Mouse (Mus musculus): ENCODE measurements at regions not wholly inside any gene's neighbourhood (a gene's known extent, or its start where the extent isn't known, plus 50 kb on each side); places are given as distances from the start of the nearest gene placed in this dataset.

DNA sequence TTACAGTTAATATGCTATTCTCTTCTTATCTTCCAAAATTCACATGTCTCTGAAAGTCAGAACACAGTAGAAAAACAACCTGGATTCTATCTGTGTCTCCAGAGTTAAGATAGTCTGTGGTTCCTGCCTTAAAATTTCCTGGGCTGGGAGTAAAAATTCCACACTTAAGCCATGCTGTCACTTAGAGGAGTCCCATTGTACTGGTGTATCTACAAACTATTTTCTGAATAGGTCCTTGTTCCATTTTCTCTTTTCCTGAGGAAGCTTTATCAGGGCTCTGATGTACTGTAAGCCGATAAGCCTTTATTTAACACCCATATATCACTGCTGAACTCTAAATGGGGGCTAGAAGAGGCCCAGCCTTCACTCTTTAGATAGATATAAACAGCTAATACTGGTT lies 1171.1 kb downstream of the Efnb2 start:
- no peak overlapping the region for H3K9ac ChIP-seq (ENCODE audit: low read depth, low read length)
- no peak for ATAC-seq (ENCODE audit: low FRiP score)
- no peak overlapping the region for H3K4me3 ChIP-seq (ENCODE audit: low read depth, low read length)
- no peaks in the 10 kb centered on the region for H3K4me1 ChIP-seq (replicated peaks; ENCODE audit: control insufficient read depth, insufficient read depth, low read length)
- no peaks in the 10 kb centered on the region for H3K9me3 ChIP-seq (ENCODE audit: control insufficient read depth, low read length)
- WGBS: 91% methylated on average over 1 of the region's 1 CpGs
- DNase-seq (ENCODE audit: low spot score): no peak
- no peaks in the 10 kb centered on the region for H3K27me3 ChIP-seq (ENCODE audit: control insufficient read depth, insufficient read depth, low read length)
- no peak overlapping the region for H3K4me2 ChIP-seq (replicated peaks; ENCODE audit: low read depth, low read length)
- H3K27ac ChIP-seq (ENCODE audit: low read depth, low read length): no peak overlapping the region
- no peaks in the 10 kb centered on the region for H3K36me3 ChIP-seq (ENCODE audit: control insufficient read depth, insufficient read depth, low read length)

DNA sequence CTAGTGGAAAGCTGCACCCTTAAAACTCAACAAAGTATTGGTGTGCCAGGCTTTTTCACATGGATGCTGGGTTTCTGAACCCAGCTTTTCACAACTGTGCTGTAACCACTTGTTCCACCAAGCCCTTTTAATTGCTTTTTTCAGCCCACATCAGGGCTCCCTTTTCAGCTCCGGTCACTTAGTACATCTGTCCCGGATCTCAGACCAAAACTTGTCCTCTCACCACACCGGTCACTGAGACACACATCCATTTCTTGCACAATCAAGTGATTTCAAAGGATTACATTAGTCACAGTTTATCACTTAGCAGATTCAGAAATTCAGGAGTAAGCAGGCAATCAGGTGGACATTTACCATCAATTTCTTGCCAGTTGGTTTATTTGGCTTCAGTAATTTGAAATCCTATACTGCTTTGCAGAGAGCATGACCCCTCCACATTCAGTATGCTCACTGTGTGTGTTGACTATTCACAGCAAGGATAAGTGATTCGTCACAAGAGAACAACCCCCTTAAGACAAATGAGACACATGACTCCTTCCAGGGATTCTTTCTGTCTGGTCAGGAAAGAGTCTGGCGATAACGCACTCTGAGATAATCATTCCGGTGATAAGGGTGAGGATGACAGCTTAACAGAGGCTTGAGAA lies 1188.8 kb downstream of the Efnb2 start:
- Histone ChIP-seq H3K36me3 (ENCODE audit: control insufficient read depth, insufficient read depth, low read length) (no peaks in the 10 kb centered on the region), H3K9me3 (ENCODE audit: control insufficient read depth, low read length) (no peaks in the 10 kb centered on the region), H3K27ac (ENCODE audit: low read depth, low read length) (no peak overlapping the region), H3K4me2 (replicated peaks; ENCODE audit: low read depth, low read length) (no peak overlapping the region), H3K9ac (ENCODE audit: low read depth, low read length) (no peak overlapping the region), H3K4me3 (ENCODE audit: low read depth, low read length) (no peak overlapping the region), H3K4me1 (replicated peaks; ENCODE audit: control insufficient read depth, insufficient read depth, low read length) (no peaks in the 10 kb centered on the region), H3K27me3 (ENCODE audit: control insufficient read depth, insufficient read depth, low read length) (no peaks in the 10 kb centered on the region)
- WGBS: 25% methylated on average over 7 of the region's 7 CpGs
- ATAC-seq (ENCODE audit: low FRiP score) (peak; percentile 82), DNase-seq (ENCODE audit: low spot score) (peak; percentile 12)

DNA sequence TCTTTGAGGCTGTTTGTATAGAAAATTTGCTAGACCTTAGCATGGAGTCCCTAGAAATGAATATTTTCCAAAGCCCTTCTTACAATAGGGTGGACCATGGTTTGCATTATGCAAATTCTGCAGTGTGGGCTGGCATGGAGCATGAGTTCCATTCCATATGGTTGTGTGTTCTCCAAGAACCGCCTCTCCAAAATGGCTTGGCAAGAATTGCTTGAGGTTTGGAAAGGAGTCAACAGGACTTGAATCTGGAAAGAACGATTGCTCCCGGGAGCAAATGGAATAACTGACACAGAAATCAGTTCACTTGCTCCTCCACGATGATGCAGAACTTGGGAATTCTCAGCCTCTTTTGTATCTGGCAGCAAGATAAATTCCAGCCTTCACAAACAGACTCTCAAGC lies 1191.8 kb downstream of the Efnb2 start:
- DNase-seq (ENCODE audit: low spot score): no peak
- WGBS: 95% methylated on average over 4 of the region's 4 CpGs
- no peaks in the 10 kb centered on the region for H3K9me3 ChIP-seq (ENCODE audit: control insufficient read depth, low read length)
- no peak overlapping the region for H3K4me3 ChIP-seq (ENCODE audit: low read depth, low read length)
- ATAC-seq (ENCODE audit: low FRiP score): no peak
- no peaks in the 10 kb centered on the region for H3K36me3 ChIP-seq (ENCODE audit: control insufficient read depth, insufficient read depth, low read length)
- H3K27me3 ChIP-seq (ENCODE audit: control insufficient read depth, insufficient read depth, low read length): no peaks in the 10 kb centered on the region
- H3K4me2 ChIP-seq (replicated peaks; ENCODE audit: low read depth, low read length): no peak overlapping the region
- H3K27ac ChIP-seq (ENCODE audit: low read depth, low read length): no peak overlapping the region
- H3K4me1 ChIP-seq (replicated peaks; ENCODE audit: control insufficient read depth, insufficient read depth, low read length): no peaks in the 10 kb centered on the region
- H3K9ac ChIP-seq (ENCODE audit: low read depth, low read length): no peak overlapping the region

DNA sequence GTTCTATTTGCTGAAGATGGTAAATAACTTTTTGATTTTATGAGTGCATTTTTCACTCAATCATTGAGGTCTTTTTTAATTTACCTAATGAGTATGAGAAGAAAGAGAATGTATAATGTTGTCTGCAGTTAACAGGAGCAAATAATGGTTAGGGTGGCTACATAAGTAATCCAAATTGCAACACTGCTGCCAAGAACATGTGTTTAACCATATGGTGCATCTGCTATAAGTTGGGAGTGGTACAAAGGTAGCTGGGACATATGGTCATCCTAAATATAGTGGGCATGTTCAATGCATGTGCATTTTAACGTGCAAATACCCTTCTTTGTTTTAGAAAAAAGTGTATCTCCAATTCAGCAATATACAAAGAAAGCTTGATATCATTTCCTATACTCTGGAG lies 1198.2 kb downstream of the Efnb2 start:
- no peaks in the 10 kb centered on the region for H3K9me3 ChIP-seq (ENCODE audit: control insufficient read depth, low read length)
- no peak overlapping the region for H3K4me3 ChIP-seq (ENCODE audit: low read depth, low read length)
- ATAC-seq (ENCODE audit: low FRiP score) (no peak), DNase-seq (ENCODE audit: low spot score) (no peak)
- no peak overlapping the region for H3K4me2 ChIP-seq (replicated peaks; ENCODE audit: low read depth, low read length)
- H3K36me3 ChIP-seq (ENCODE audit: control insufficient read depth, insufficient read depth, low read length): no peaks in the 10 kb centered on the region
- 90% methylated on average over 1 of the region's 1 CpGs for whole genome bisulfite sequencing
- H3K27me3 ChIP-seq (ENCODE audit: control insufficient read depth, insufficient read depth, low read length): no peaks in the 10 kb centered on the region
- no peak overlapping the region for H3K9ac ChIP-seq (ENCODE audit: low read depth, low read length)
- H3K27ac ChIP-seq (ENCODE audit: low read depth, low read length): no peak overlapping the region
- H3K4me1 ChIP-seq (replicated peaks; ENCODE audit: control insufficient read depth, insufficient read depth, low read length): no peaks in the 10 kb centered on the region

DNA sequence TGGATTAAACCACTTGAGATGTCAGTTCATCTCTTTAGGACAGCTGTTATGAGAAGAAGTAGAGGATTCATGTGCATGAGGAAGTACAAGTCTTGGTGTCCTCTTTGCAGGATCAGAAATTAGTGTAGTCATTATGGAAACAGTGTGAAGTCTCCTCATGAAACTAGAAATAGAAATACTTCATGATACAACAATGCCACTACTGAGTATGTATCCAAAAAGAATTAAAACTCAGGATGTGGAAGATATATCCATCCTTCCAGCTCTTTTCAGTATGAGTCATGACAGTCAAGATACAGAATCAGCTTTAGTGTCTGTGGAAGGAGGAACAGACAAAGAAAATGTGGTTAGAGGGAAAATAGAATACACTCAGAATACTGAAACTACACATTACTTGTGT lies 1211.7 kb downstream of the Efnb2 start:
- no peak overlapping the region for H3K4me2 ChIP-seq (replicated peaks; ENCODE audit: low read depth, low read length)
- H3K27ac ChIP-seq (ENCODE audit: low read depth, low read length): no peak overlapping the region
- ATAC-seq (ENCODE audit: low FRiP score): no peak
- no peaks in the 10 kb centered on the region for H3K36me3 ChIP-seq (ENCODE audit: control insufficient read depth, insufficient read depth, low read length)
- no peaks in the 10 kb centered on the region for H3K27me3 ChIP-seq (ENCODE audit: control insufficient read depth, insufficient read depth, low read length)
- DNase-seq (ENCODE audit: low spot score): no peak
- no peaks in the 10 kb centered on the region for H3K4me1 ChIP-seq (replicated peaks; ENCODE audit: control insufficient read depth, insufficient read depth, low read length)
- no peaks in the 10 kb centered on the region for H3K9me3 ChIP-seq (ENCODE audit: control insufficient read depth, low read length)
- no peak overlapping the region for H3K4me3 ChIP-seq (ENCODE audit: low read depth, low read length)
- H3K9ac ChIP-seq (ENCODE audit: low read depth, low read length): no peak overlapping the region

DNA sequence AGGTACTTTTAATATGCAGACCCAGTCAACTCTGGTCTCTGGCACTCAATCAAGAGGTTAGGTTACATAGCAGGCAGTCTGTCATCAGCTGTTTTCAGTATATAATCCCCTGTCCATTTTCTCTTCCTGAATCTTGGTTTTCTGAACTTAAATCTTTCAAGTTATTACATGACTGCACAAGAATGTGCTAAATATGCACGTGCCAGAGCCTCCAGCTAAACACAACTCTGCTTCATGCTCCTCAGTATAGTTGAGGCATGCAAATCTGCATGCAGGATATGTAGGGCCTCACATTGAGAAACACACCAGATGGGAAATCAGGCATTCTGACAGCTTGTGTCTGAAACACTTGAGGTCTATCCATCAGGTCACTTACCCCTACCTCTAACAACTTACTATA lies 1214.0 kb downstream of the Efnb2 start:
- WGBS: 54% methylated on average over 1 of the region's 1 CpGs
- H3K27ac ChIP-seq (ENCODE audit: low read depth, low read length): no peak overlapping the region
- no peak for ATAC-seq (ENCODE audit: low FRiP score)

DNA sequence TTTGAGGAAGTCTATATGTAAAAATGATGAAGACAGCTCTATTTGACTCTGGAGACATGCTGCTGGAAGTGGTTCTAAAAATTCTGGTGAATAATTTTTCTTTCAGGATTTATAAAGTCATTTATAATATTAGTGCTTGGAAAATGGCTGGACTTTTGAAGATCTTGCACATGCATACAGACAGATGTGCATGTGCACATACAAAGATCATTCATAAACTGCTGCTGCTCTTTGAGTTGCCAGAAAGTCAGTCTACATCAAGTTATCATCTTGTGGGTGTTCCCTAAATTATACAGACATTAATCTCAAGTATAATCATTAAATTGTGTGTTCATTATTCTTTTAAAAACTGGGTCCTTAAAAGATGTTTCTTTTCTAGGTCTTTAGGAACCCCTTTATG lies 1220.2 kb downstream of the Efnb2 start:
- DNase-seq (ENCODE audit: low spot score) (no peak), ATAC-seq (ENCODE audit: low FRiP score) (peak; percentile 56; the same call in 1 of the 2 replicates)
- Histone ChIP-seq H3K27ac (ENCODE audit: low read depth, low read length) (no peak overlapping the region), H3K4me3 (ENCODE audit: low read depth, low read length) (no peak overlapping the region), H3K4me2 (replicated peaks; ENCODE audit: low read depth, low read length) (no peak overlapping the region), H3K36me3 (ENCODE audit: control insufficient read depth, insufficient read depth, low read length) (no peaks in the 10 kb centered on the region), H3K4me1 (replicated peaks; ENCODE audit: control insufficient read depth, insufficient read depth, low read length) (no peaks in the 10 kb centered on the region), H3K27me3 (ENCODE audit: control insufficient read depth, insufficient read depth, low read length) (no peaks in the 10 kb centered on the region), H3K9me3 (ENCODE audit: control insufficient read depth, low read length) (no peaks in the 10 kb centered on the region), H3K9ac (ENCODE audit: low read depth, low read length) (no peak overlapping the region)

More for the DNA sequence above, 1214.0 kb downstream of the Efnb2 start:
- Histone ChIP-seq H3K9ac (ENCODE audit: low read depth, low read length) (no peak overlapping the region), H3K9me3 (ENCODE audit: control insufficient read depth, low read length) (no peaks in the 10 kb centered on the region), H3K4me1 (replicated peaks; ENCODE audit: control insufficient read depth, insufficient read depth, low read length) (no peaks in the 10 kb centered on the region), H3K4me3 (ENCODE audit: low read depth, low read length) (no peak overlapping the region), H3K36me3 (ENCODE audit: control insufficient read depth, insufficient read depth, low read length) (no peaks in the 10 kb centered on the region), H3K4me2 (replicated peaks; ENCODE audit: low read depth, low read length) (no peak overlapping the region), H3K27me3 (ENCODE audit: control insufficient read depth, insufficient read depth, low read length) (no peaks in the 10 kb centered on the region)
- DNase-seq (ENCODE audit: low spot score): no peak

DNA sequence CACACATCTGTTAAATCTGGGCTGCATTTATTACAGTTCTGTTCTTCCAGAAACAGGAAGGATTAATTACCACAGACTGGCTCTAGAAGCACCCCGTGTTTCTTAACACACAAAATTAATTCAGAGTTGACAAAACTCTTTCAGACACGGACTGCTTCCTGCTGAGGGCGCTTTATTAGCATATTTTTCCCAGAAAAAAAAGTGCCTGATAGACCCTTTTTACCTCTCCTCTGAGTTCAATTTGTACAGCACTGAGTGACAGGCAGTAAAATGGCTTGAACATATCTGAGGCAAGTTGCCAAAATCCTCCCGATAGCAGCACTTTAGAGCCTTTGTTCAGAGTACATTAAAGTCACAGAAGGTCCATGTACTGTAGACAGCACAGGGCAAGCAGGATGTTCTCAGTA lies 1220.8 kb downstream of the Efnb2 start:
- H3K4me2 ChIP-seq (replicated peaks; ENCODE audit: low read depth, low read length): no peak overlapping the region
- H3K4me3 ChIP-seq (ENCODE audit: low read depth, low read length): no peak overlapping the region
- no peaks in the 10 kb centered on the region for H3K9me3 ChIP-seq (ENCODE audit: control insufficient read depth, low read length)
- WGBS: 4% methylated on average over 4 of the region's 4 CpGs
- no peaks in the 10 kb centered on the region for H3K36me3 ChIP-seq (ENCODE audit: control insufficient read depth, insufficient read depth, low read length)
- no peaks in the 10 kb centered on the region for H3K4me1 ChIP-seq (replicated peaks; ENCODE audit: control insufficient read depth, insufficient read depth, low read length)
- no peak overlapping the region for H3K27ac ChIP-seq (ENCODE audit: low read depth, low read length)
- H3K9ac ChIP-seq (ENCODE audit: low read depth, low read length): no peak overlapping the region
- peak; percentile 95 for ATAC-seq (ENCODE audit: low FRiP score)
- peak; percentile 53 for DNase-seq (ENCODE audit: low spot score)
- H3K27me3 ChIP-seq (ENCODE audit: control insufficient read depth, insufficient read depth, low read length): no peaks in the 10 kb centered on the region

DNA sequence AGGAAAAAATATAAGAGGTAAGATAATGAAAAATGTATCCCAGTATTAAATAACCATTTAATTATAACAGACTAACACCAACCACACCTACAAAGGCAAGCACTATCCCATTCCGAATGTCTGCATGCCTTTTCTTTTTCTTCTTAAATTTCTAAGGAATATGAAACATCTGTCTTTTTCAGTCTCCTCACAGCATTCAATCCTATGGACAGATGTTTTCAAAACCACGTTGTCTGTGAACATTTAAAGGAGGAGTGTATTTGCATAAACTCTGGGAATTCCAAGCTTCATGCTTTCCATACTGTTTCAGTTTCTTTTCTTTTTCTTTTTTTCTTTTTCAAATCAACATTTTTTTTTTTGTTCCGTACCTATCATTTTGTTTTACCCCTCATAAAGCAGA lies 1221.2 kb downstream of the Efnb2 start:
- DNase-seq (ENCODE audit: low spot score) (peak; percentile 1), ATAC-seq (ENCODE audit: low FRiP score) (peak; percentile 61)
- H3K4me2 ChIP-seq (replicated peaks; ENCODE audit: low read depth, low read length): no peak overlapping the region
- no peaks in the 10 kb centered on the region for H3K36me3 ChIP-seq (ENCODE audit: control insufficient read depth, insufficient read depth, low read length)
- no peaks in the 10 kb centered on the region for H3K27me3 ChIP-seq (ENCODE audit: control insufficient read depth, insufficient read depth, low read length)
- no peak overlapping the region for H3K9ac ChIP-seq (ENCODE audit: low read depth, low read length)
- no peaks in the 10 kb centered on the region for H3K9me3 ChIP-seq (ENCODE audit: control insufficient read depth, low read length)
- H3K27ac ChIP-seq (ENCODE audit: low read depth, low read length): no peak overlapping the region
- no peak overlapping the region for H3K4me3 ChIP-seq (ENCODE audit: low read depth, low read length)
- H3K4me1 ChIP-seq (replicated peaks; ENCODE audit: control insufficient read depth, insufficient read depth, low read length): no peaks in the 10 kb centered on the region
- 23% methylated on average over 3 of the region's 3 CpGs for WGBS

Measured in hindbrain, embryonic 11.5 days (tissue).